13 mouse cellular contexts compared by ENCODE assay signal in genomic region chr4:95294110-95294509, GRCm38 (mm10).
DNase-seq lines count a peak whose midpoint lies in the region; ATAC-seq and TF ChIP-seq lines count a peak whose summit lies in the region.
"Had no signal": no experiment of that assay in that cellular context is flagged by ENCODE, and none has a peak within 500 bp of the region (broad histone marks: within the 10 kb centered on the region; RNA-seq: fewer than 3 reads in every experiment).

No protein-coding gene starts in this region.

- in situ Hi-C loops in ES-E14 (cut with MboI; ENCODE audit: low sequenced_read_pairs in 2 of 2, unreplicated experiment in 2 of 2) = no loop called here

- no peaks in the 10 kb centered on the region for H3K36me3 ChIP-seq in kidney, postnatal 0 days (ENCODE audit: insufficient read depth, low read length)
- no peaks in the 10 kb centered on the region for H3K36me3 ChIP-seq in kidney, embryonic 15.5 days
- H3K36me3 ChIP-seq in ES-E14 (ENCODE audit: control insufficient read depth, insufficient read depth, low read length, poor library complexity, severe bottlenecking) = no peaks in the 10 kb centered on the region
- H3K36me3 ChIP-seq in splenic B cell, adult 2 months (ENCODE audit: control insufficient read depth, insufficient read depth, low read length, poor library complexity, severe bottlenecking) = no peaks in the 10 kb centered on the region
- H3K36me3 ChIP-seq: forebrain, embryonic 10.5 days; hindbrain, embryonic 13.5 days; midbrain, embryonic 15.5 days; neural tube, embryonic 12.5 days had no signal

- WGBS in kidney, postnatal 0 days = 58% methylated on average over 4 of the region's 4 CpGs
- 63% methylated on average over 4 of the region's 4 CpGs for WGBS in kidney, embryonic 15.5 days
- 49% methylated on average over 4 of the region's 4 CpGs for WGBS in lung, adult 2 months

- no peak overlapping the region for H3K4me3 ChIP-seq in kidney, postnatal 0 days (replicated peaks; ENCODE audit: low read depth, low read length)
- no peak overlapping the region for H3K4me3 ChIP-seq in kidney, embryonic 15.5 days (replicated peaks)
- no peak overlapping the region for H3K4me3 ChIP-seq in lung, adult 2 months (replicated peaks; ENCODE audit: extremely low read depth, low read depth, low read length)
- H3K4me3 ChIP-seq in ES-E14 (ENCODE audit: insufficient read depth in 1 of 2, low read depth in 1 of 2, low read length in 2 of 2, poor library complexity in 1 of 2, severe bottlenecking in 1 of 2) = no peak overlapping the region
- H3K4me3 ChIP-seq: forebrain, embryonic 10.5 days; hindbrain, embryonic 13.5 days; midbrain, embryonic 15.5 days; neural tube, embryonic 12.5 days had no signal

- no peak for DNase-seq in kidney, postnatal 0 days (ENCODE audit: low spot score)
- peak; percentile 26 for DNase-seq in lung, postnatal 10 days
- no peak for DNase-seq in lung, adult 2 months
- no peak for DNase-seq in ES-E14 (ENCODE audit: low read depth, low spot score)
- DNase-seq in splenic B cell, adult 2 months (ENCODE audit: low read depth, low spot score) = peak; percentile 45
- no peak for DNase-seq in urinary bladder, postnatal 14 days (ENCODE audit: low spot score)
- DNase-seq: cerebellum, adult 8-10 months; kidney, adult 8-10 months had no signal

- no peaks in the 10 kb centered on the region for H3K9me3 ChIP-seq in kidney, postnatal 0 days (replicated peaks; ENCODE audit: low read length)
- H3K9me3 ChIP-seq in kidney, embryonic 15.5 days (replicated peaks) = no peaks in the 10 kb centered on the region
- H3K9me3 ChIP-seq in ES-E14 (ENCODE audit: control insufficient read depth, insufficient read depth, low read depth, low read length) = no peaks in the 10 kb centered on the region
- H3K9me3 ChIP-seq: forebrain, embryonic 10.5 days; hindbrain, embryonic 13.5 days; midbrain, embryonic 15.5 days; neural tube, embryonic 12.5 days had no signal

- H3K27ac ChIP-seq in kidney, postnatal 0 days = no peak overlapping the region
- H3K27ac ChIP-seq in kidney, embryonic 15.5 days = no peak overlapping the region
- H3K27ac ChIP-seq in ES-E14 (ENCODE audit: insufficient read depth, low read depth, low read length, poor library complexity, severe bottlenecking) = no peak overlapping the region
- H3K27ac ChIP-seq: forebrain, embryonic 10.5 days; hindbrain, embryonic 13.5 days; midbrain, embryonic 15.5 days; neural tube, embryonic 12.5 days had no signal

- no peak for ATAC-seq in kidney, postnatal 0 days (replicated peaks; ENCODE audit: low FRiP score, low read depth)
- ATAC-seq in kidney, embryonic 15.5 days (replicated peaks; ENCODE audit: low FRiP score) = no peak
- ATAC-seq: midbrain, embryonic 15.5 days had no signal

- TF ChIP-seq CTCF in kidney, postnatal 0 days (IDR thresholded peaks at IDR 0.05; ENCODE audit: low read depth) = peak; percentile 46; the same call in 1 of the 2 replicates
- no peak for TF ChIP-seq CTCF in lung, adult 2 months (IDR thresholded peaks at IDR 0.05; ENCODE audit: insufficient read depth, low read length)

- TF ChIP-seq POLR2A in lung, adult 2 months (IDR thresholded peaks at IDR 0.05; ENCODE audit: borderline replicate concordance, extremely low read depth, low read depth, low read length) = no peak

- no peak overlapping the region for H3K9ac ChIP-seq in kidney, postnatal 0 days (ENCODE audit: low read depth, low read length)
- no peak overlapping the region for H3K9ac ChIP-seq in kidney, embryonic 15.5 days
- H3K9ac ChIP-seq in ES-E14 (ENCODE audit: insufficient read depth, low read depth, low read length, poor library complexity, severe bottlenecking) = no peak overlapping the region
- H3K9ac ChIP-seq: hindbrain, embryonic 13.5 days; midbrain, embryonic 15.5 days; neural tube, embryonic 12.5 days had no signal

- no peak overlapping the region for H3K4me2 ChIP-seq in kidney, postnatal 0 days (ENCODE audit: low read length)
- no peak overlapping the region for H3K4me2 ChIP-seq in kidney, embryonic 15.5 days
- H3K4me2 ChIP-seq: hindbrain, embryonic 13.5 days; midbrain, embryonic 15.5 days; neural tube, embryonic 12.5 days had no signal

- H3K27me3 ChIP-seq in kidney, postnatal 0 days (ENCODE audit: insufficient read depth, low read length) = no peaks in the 10 kb centered on the region
- no peaks in the 10 kb centered on the region for H3K27me3 ChIP-seq in kidney, embryonic 15.5 days
- no peaks in the 10 kb centered on the region for H3K27me3 ChIP-seq in splenic B cell, adult 2 months (ENCODE audit: control insufficient read depth, insufficient read depth, low read length, poor library complexity, severe bottlenecking)
- H3K27me3 ChIP-seq: hindbrain, embryonic 13.5 days; midbrain, embryonic 15.5 days; neural tube, embryonic 12.5 days had no signal

- H3K4me1 ChIP-seq in kidney, postnatal 0 days (replicated peaks; ENCODE audit: insufficient read depth, low read length) = no peaks in the 10 kb centered on the region
- H3K4me1 ChIP-seq in kidney, embryonic 15.5 days = peaks cover 11% of the 10 kb centered on the region
- no peaks in the 10 kb centered on the region for H3K4me1 ChIP-seq in lung, adult 2 months (ENCODE audit: control insufficient read depth, insufficient read depth, low read length)
- no peaks in the 10 kb centered on the region for H3K4me1 ChIP-seq in ES-E14 (ENCODE audit: control insufficient read depth in 2 of 2, insufficient read depth in 2 of 2, low read length in 2 of 2, poor library complexity in 1 of 2)
- H3K4me1 ChIP-seq: forebrain, embryonic 10.5 days; hindbrain, embryonic 13.5 days; midbrain, embryonic 15.5 days; neural tube, embryonic 12.5 days had no signal

TF ChIP-seq in ES-E14, 5 proteins besides CTCF, POLR2A, EP300 and RAD21:
- TF ChIP-seq HCFC1 (IDR thresholded peaks at IDR 0.05; ENCODE audit: borderline replicate concordance, insufficient read depth, low read length) (no peak), ZC3H11A (IDR thresholded peaks at IDR 0.05; ENCODE audit: borderline replicate concordance, low read depth, low read length) (peak; percentile 42; the same call in 1 of the 2 replicates), MAFK (IDR thresholded peaks at IDR 0.05; ENCODE audit: insufficient read depth, low read depth, low read length) (no peak), CHD2 (IDR thresholded peaks at IDR 0.05; ENCODE audit: low read depth, low read length) (no peak), ZNF384 (IDR thresholded peaks at IDR 0.05; ENCODE audit: low read depth, low read length) (no peak)

Comparison
In these comparisons a context has a peak if more than half of its experiments do, and no peak if none do; other contexts are left out.
1. DNase-seq: peak in lung, postnatal 10 days (single experiment) and splenic B cell, adult 2 months (single experiment); none in kidney, postnatal 0 days (single experiment), lung, adult 2 months (single experiment), ES-E14 (single experiment) and urinary bladder, postnatal 14 days (single experiment).